Mouse (Mus musculus): ENCODE measurements around the gene Atp2b1. TPM values are rescaled to one million over a fixed set of nuclear protein-coding genes. Genes with fewer than 3 reads are reported as not detected.

Atp2b1 gene
- total and polyA plus RNA-seq, 3 experiments = 25.0 to 41.7 (median 31.7) TPM

DNA sequence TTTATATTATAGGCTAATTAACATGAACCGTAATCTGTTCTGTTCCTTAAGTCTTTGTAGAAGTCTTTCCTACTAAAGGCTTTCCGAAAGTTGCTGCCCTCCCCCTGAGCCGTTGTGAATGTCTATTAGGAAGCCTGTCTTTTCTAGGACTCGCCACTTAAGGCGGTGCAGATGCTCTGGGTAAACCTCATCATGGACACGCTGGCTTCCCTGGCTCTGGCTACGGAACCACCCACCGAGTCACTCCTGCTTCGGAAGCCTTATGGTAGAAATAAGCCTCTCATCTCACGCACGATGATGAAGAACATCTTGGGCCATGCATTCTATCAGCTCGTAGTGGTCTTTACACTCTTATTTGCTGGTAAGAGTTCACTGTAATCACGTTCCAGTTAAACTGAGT, 100.5 kb downstream of the Atp2b1 start:
- Histone ChIP-seq H3K9ac (ENCODE audit: insufficient read depth, low read depth) (no peak overlapping the region), H3K79me2 (replicated peaks; ENCODE audit: control insufficient read depth, extremely low read depth, insufficient read depth, poor library complexity, severe bottlenecking) (no peaks in the 10 kb centered on the region), H3K4me1 (ENCODE audit: control insufficient read depth in 1 of 2, insufficient read depth in 2 of 2) (no peaks in the 10 kb centered on the region), H3K36me3 (replicated peaks in 1 of 2; ENCODE audit: control insufficient read depth in 1 of 2, insufficient read depth in 1 of 2, low read length in 1 of 2) (peaks cover 39 to 82% of the 10 kb centered on the region in 2 experiments), H3K4me3 (replicated peaks in 1 of 3; ENCODE audit: low read depth in 2 of 3, low read length in 2 of 3, poor library complexity in 1 of 3) (no peak overlapping the region), H3K27ac (ENCODE audit: insufficient read depth, low read depth) (no peak overlapping the region), H3K4me2 (ENCODE audit: insufficient read depth, low read depth, poor library complexity, severe bottlenecking) (no peak overlapping the region), H3K27me3 (replicated peaks) (no peaks in the 10 kb centered on the region), H3K9me3 (replicated peaks; ENCODE audit: low read length) (no peaks in the 10 kb centered on the region)
- in situ Hi-C loops (cut with MboI; ENCODE audit: low pct_ligation_motif_present, low pct_unique_long_range_greater_than_20kb, low sequenced_read_pairs) = no loop called here
- no peak for DNase-seq (ENCODE audit: extremely low read depth)
- dilution Hi-C loops (cut with MboI; ENCODE audit: extremely low pct_ligation_motif_present, extremely low pct_unique_long_range_greater_than_20kb, low sequenced_read_pairs) = no loop called here
- TF ChIP-seq ZKSCAN1 (IDR thresholded peaks at IDR 0.05; ENCODE audit: borderline replicate concordance, low read depth, low read length) (no peak), MAX (IDR thresholded peaks at IDR 0.05; ENCODE audit: low read length) (no peak), POLR2AphosphoS2 (IDR thresholded peaks at IDR 0.05; ENCODE audit: low read depth, low read length) (no peak), GABPA (IDR thresholded peaks at IDR 0.05; ENCODE audit: insufficient replicate concordance, low read depth, low read length) (no peak), BHLHE40 (IDR thresholded peaks at IDR 0.05; ENCODE audit: low read depth, low read length) (no peak), ZC3H11A (IDR thresholded peaks at IDR 0.05; ENCODE audit: low read depth, low read length) (no peak), HCFC1 (IDR thresholded peaks at IDR 0.05; ENCODE audit: low read depth, low read length) (no peak)

GRCm38 (mm10) chr10:99016996-99017395, 102.8 kb downstream of the Atp2b1 start:
- H3K79me2 ChIP-seq (replicated peaks; ENCODE audit: control insufficient read depth, extremely low read depth, insufficient read depth, poor library complexity, severe bottlenecking) = no peaks in the 10 kb centered on the region
- no peaks in the 10 kb centered on the region for H3K27me3 ChIP-seq (replicated peaks)
- no peak for DNase-seq (ENCODE audit: extremely low read depth)
- H3K27ac ChIP-seq (ENCODE audit: insufficient read depth, low read depth) = no peak overlapping the region
- no peak overlapping the region for H3K4me3 ChIP-seq (replicated peaks in 1 of 3; ENCODE audit: low read depth in 2 of 3, low read length in 2 of 3, poor library complexity in 1 of 3)
- no peak overlapping the region for H3K4me2 ChIP-seq (ENCODE audit: insufficient read depth, low read depth, poor library complexity, severe bottlenecking)
- in situ Hi-C loops (cut with MboI; ENCODE audit: low pct_ligation_motif_present, low pct_unique_long_range_greater_than_20kb, low sequenced_read_pairs) (no loop called here), dilution Hi-C loops (cut with MboI; ENCODE audit: extremely low pct_ligation_motif_present, extremely low pct_unique_long_range_greater_than_20kb, low sequenced_read_pairs) (no loop called here)
- peaks cover 32 to 75% of the 10 kb centered on the region in 2 experiments for H3K36me3 ChIP-seq (replicated peaks in 1 of 2; ENCODE audit: control insufficient read depth in 1 of 2, insufficient read depth in 1 of 2, low read length in 1 of 2)
- TF ChIP-seq ZNF384 (IDR thresholded peaks at IDR 0.05; ENCODE audit: low read depth, low read length) (no peak), ZKSCAN1 (IDR thresholded peaks at IDR 0.05; ENCODE audit: borderline replicate concordance, low read depth, low read length) (no peak), POLR2AphosphoS2 (IDR thresholded peaks at IDR 0.05; ENCODE audit: low read depth, low read length) (no peak), ELF1 (IDR thresholded peaks at IDR 0.05; ENCODE audit: low read depth, low read length) (no peak), TBP (conservative IDR thresholded peaks at IDR 0.05; ENCODE audit: low read depth, low read length) (no peak), CHD1 (IDR thresholded peaks at IDR 0.05; ENCODE audit: low read depth, low read length) (no peak), BHLHE40 (IDR thresholded peaks at IDR 0.05; ENCODE audit: low read depth, low read length) (no peak), IRF4 (IDR thresholded peaks at IDR 0.05; ENCODE audit: low read depth, low read length) (no peak), TCF12 (IDR thresholded peaks at IDR 0.05; ENCODE audit: low read depth, low read length) (no peak), ZC3H11A (IDR thresholded peaks at IDR 0.05; ENCODE audit: low read depth, low read length) (no peak), CTCF (conservative IDR thresholded peaks at IDR 0.05 in 1 of 2, IDR thresholded peaks at IDR 0.05 in 1 of 2; ENCODE audit: low read depth in 2 of 2, low read length in 2 of 2) (no peak), SMC3 (IDR thresholded peaks at IDR 0.05; ENCODE audit: low read depth, low read length) (no peak), POLR2A (IDR thresholded peaks at IDR 0.05; ENCODE audit: low read depth, low read length) (no peak)
- no peaks in the 10 kb centered on the region for H3K9me3 ChIP-seq (replicated peaks; ENCODE audit: low read length)
- no peaks in the 10 kb centered on the region for H3K4me1 ChIP-seq (ENCODE audit: control insufficient read depth in 1 of 2, insufficient read depth in 2 of 2)
- H3K9ac ChIP-seq (ENCODE audit: insufficient read depth, low read depth) = no peak overlapping the region

All from CH12.LX (cell line).